Mouse (Mus musculus) NIH3T3 (cell line): ENCODE measurements around the gene Chid1.
A peak's percentile ranks its signal among the peaks of the same experiment; 100 is the strongest.

Experiments
- DNase-seq: peaks from one replicate; pipeline ENCODE4 v3.0.0-alpha.2; 2012; ENCODE audit warnings: low read depth

Gene Chid1

DNA sequence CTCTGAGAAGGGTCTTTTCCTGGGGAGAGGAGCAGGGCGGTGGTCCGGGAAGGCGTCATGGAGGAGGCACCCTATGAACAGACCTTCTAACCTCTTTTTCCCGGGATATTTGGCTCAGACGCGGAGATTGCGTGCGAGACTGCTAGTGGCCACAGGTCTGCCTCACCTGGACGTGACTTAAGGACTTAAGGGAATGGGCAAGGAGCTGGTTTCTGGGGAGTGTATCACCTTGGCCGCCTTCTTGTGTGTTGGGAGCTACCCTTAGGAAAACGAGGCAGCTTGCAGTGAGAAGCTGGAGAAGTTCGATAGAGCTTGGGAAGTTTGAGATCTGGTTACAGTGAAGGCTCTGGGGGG, 63.9 kb downstream of the Chid1 start:
- peak; percentile 33 for DNase-seq

- peak; percentile 88 for DNase-seq
Measured at GRCm38 (mm10) chr7:141475011-141475804, 64.4 kb downstream of the Chid1 start, which contains the start of the genes Polr2l and Tspan4. Polr2l (minus strand) TSS chr7:141475132. Tspan4 (plus strand) TSS chr7:141475240.

DNA sequence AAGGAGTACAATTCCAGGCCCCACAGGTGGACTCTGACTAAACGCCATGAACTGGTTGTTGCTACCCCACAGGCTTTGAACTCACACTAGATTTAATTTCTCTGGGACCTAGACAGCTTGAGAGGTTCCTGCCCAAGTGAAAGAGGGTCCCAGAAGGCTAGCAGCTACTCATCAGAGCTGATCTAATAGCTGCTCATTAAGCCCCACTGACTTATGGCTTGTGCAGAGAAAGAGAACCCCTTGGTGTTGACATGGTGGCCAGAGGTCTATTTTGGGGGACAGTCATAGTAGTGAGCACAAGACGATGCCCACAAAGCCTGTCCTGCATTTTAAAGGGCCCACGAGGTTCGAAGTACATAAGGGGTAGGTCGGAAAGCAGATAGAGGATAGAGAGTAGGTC, 65.5 kb downstream of the Chid1 start:
- DNase-seq: no peak

- no peak for DNase-seq
Measured at GRCm38 (mm10) chr7:141472763-141473162, 66.9 kb downstream of the Chid1 start.

GRCm38 (mm10) chr7:141472226-141472625, 67.4 kb downstream of the Chid1 start:
- no peak for DNase-seq

GRCm38 (mm10) chr7:141471236-141471635, 68.4 kb downstream of the Chid1 start:
- DNase-seq: no peak

- DNase-seq: no peak
Measured at GRCm38 (mm10) chr7:141470637-141470944, 69.1 kb downstream of the Chid1 start.

DNA sequence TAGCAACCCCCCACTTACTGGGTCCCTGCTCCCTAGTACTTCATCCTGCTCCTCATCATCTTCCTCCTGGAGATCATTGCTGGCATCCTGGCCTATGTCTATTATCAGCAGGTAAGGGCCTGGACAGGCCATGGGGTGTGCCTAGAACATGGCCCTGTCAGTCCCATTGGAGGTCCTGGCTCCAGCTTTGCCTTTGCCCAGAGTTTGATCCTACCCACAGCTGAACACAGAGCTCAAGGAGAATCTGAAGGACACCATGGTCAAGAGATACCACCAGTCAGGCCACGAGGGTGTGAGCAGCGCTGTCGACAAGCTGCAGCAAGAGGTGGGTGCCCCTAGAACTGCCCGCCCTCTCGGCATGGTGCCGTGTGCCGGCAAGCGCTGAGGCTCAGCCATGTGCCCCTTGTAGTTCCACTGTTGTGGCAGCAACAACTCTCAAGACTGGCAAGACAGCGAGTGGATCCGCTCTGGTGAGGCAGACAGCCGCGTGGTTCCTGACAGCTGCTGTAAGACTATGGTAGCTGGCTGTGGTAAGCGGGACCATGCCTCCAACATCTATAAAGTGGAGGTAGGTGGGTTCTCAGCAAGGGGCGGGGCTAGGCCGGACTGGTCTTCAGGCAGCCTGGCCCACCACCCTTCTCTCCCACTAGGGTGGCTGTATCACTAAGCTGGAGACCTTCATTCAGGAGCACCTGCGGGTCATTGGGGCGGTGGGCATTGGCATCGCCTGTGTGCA, 69.6 kb downstream of the Chid1 start:
- DNase-seq: no peak

DNA sequence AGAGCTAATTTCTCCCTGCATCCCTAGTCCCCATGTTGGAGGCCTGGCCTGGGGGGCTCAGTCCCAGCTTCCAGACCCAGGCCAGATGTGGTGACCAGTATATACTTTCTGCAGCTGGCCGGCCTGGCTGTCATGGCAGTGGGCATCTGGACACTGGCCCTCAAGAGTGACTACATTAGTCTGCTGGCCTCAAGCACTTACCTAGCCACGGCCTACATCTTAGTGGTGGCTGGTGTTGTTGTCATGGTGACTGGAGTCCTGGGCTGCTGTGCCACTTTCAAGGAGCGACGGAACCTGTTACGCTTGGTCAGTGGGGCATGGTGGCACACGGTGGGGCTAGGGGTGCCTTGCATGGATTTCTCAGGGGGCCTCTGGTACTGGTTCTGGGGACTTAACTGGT, 70.3 kb downstream of the Chid1 start:
- DNase-seq: no peak

DNA sequence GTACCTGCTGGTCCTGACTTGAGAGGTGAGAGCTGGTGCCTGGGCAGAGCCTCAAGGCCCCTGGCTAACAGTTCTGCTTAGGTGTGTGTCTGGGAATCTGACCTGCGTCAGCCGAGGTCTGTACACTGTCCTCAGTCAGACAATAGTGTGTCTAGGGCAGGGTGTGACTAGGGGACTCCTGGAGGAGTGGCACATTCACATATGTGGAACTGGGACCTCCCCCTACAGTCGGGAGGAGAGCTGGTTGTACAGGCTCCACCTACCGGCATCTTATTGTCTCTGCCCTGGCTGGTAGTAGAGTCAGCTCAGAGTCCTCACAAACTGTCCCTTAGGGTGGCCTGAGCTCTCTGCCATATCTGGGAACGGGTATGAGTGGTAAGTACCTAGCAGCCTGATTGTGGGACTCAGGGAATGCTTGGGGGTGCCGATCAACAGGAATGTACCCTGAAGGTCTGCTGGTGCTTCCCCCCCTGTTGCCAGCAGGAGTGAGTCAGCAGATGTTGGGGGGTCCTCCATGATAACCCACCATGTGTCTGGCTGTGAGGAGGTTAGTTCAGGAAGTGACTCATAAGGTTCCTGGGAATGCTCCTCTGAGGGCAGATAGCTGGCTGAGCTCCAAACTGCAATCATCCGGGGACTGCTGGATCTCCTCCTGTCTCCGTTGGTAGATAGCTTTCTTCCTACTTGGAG, 71.0 kb downstream of the Chid1 start:
- DNase-seq: peak; percentile 85

- DNase-seq: peak; percentile 64
Measured at GRCm38 (mm10) chr7:141468164-141468521, 71.5 kb downstream of the Chid1 start.

DNA sequence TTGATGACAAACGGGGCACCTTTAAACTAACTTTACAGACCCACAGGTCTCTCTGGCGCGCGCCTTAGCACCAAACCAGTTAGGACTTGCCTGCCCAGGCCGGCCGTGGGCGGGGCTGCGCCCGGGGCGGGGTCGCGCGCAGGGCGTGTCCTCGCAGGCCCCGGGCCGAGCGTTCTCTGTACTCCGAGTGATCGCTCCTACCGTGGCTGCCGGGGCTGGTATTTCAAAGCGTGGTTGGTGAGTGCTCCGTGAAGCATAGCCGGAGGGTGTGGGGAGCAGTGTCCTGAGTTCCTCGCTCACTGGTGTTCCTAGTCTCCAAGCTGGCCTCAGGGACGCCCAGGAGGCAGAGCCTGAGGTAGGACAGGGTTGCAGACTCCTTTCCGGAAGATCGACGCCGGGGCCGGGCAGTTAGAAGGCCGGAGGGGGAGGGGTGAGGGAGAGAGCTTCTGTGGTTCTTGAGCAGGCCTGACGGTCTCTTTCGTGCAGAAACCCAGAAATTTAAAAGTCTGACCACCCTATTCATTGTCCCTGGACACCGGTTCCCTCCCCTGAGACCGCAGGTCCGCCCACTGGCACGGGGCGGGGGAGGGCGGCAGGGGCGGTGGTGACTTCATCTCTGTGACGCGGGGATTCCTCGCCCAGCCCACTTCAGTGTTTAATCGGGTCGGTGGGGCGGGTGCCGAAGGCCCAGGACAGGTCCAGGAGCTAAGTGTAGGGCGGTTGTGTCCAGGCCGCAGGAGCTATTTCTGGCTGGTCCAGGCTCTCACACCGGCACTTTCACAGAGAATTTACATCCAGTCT, 72.2 kb downstream of the Chid1 start, which contains the start of gene Cd151:
Gene Cd151, plus strand, starts transcription at position 163 of the 801 bp plus-strand sequence.
- DNase-seq: peak; percentile 94

DNA sequence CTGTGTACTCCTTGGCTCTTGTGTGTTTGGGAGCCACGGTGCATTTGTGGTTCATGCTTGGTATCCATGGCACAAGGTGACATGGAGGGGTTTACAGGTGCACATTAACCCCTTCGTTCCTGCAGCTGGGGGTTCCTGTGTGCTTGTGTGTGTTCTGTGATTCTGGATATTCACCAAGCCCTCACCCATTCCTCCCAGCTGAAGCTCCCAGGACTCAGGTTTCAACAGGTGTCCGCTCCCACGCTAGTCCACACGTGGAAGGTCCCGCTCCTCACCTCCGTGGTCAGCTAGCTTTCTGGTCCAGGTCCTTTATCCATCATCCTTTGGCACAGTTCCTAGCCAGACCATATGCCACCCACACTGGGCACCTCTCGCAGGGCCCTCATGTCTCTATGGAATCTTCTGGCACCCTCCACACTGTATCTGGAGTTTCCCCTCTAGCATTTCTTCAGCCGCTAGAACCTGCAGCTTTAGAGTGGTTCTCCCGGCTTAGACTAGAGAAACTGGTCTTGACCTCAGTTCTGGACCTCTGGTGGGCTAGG, 73.0 kb downstream of the Chid1 start:
- DNase-seq: no peak

GRCm38 (mm10) chr7:141466045-141466394, 73.6 kb downstream of the Chid1 start:
- DNase-seq: peak; percentile 76

DNA sequence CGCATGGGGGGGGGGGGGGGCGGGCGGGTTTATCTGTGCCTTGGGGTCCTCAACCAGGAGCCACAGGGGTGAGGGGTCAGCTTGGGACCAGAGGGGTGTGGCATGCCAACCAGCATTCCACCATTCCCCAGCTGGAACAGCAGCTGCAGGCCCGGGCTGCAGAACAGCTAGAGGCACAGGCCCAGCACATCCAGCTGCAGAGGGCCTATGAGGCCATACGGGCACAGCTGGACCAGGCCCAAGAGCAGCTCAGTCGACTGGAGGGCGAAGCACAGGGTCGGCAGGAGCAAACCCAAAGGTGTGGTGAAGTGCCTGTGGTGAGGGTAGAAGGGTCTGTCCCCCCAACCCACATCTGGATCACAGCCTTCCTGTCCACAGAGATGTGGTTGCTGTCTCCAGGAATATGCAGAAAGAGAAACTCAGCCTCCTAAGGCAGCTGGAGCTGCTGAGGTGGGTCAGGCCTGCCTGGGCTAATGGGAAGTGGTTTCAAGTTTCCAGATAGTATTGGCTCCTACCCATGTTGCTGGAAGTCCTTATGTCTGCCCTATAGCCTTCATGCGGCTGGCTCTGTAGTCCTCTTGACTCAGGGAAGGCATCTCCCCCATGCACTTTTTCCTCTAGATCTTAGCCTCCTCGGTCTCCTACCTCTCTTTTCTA, 74.1 kb downstream of the Chid1 start:
- peak; percentile 69 for DNase-seq

- DNase-seq: no peak
Measured at GRCm38 (mm10) chr7:141464603-141465201, 75.0 kb downstream of the Chid1 start.

DNA sequence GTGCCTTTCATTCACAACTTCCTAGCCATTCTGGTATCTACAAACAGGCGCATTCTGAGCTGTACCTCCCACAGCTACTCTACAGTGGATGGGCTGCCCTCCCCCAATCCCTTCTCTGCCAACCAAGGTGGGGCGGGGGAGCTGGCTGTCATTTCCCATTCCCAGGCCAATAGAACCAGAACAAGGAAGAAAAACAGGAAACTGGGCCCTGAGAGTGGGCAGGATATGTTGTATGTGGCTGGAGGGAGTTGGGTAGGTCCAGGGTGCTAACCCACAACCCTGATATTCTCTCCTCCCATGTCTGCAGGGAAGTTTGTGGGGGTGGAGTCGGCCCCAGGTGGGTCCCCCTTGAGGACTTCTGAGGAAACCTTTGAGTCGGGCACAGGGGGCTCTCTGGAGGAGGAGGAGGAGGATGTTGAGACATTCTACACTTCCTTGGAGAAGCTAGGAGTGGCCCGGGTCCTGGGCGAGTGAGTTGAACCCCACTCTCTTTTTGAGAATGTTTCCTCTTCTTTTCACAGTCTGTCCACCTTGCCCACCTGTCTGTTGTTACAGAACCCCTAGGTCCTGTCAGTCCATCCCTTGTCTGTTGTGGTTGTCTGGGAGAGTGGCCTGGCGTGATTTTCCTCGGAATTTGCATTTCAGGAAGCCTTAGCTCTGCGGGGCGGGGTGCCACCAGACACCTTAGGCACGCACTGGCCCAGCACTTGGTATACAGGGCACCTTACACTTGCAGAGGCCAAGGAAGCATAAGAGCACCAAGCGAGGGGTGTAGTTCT, 75.6 kb downstream of the Chid1 start:
- no peak for DNase-seq

- peak; percentile 65 for DNase-seq
Measured at GRCm38 (mm10) chr7:141462333-141462821, 77.3 kb downstream of the Chid1 start.

DNA sequence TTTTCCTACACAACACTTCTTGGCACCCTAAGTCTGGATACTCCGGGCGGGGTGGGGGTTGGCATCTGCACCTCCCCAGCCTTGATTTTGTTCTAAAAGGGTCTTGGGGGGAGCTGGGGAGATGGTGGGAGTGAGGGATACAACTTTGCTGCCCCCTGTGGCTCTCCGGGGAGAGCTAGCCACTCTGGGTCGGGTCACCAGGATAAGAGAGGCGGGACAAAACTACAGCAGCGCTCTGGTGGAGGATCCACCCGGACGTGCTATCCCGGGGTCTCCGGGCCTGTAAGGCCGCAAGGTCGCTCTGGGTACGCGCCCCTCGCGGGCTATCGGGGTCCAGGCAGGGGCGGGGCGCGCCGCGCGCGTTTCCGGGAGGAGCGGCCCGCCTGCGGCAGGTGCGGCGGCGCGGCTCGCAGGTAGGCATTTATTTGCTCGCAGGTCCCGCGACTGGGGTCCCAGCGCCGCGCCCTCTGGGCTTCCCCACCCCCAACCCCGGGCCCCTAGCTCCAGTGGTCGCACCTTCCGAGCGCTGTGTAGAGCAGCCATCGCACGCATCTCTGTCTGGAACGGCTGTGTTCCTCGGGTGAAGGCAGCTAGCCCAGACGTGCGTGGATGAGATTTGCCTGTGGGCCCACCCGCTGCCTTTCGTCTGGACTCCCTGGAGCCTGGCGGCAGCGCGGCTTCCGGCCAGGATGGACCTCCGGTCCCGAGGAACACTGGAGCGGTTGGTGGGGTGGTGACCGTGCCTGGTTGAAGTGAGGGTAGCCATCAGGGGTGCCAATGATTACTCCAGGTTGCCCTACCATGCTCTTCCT, 77.9 kb downstream of the Chid1 start:
- DNase-seq: no peak
